Mouse (Mus musculus): ENCODE measurements at regions not wholly inside any gene's neighbourhood (a gene's known extent, or its start where the extent isn't known, plus 50 kb on each side); places are given as distances from the start of the nearest gene placed in this dataset.

- TF ChIP-seq CTCF (conservative IDR thresholded peaks at IDR 0.05 in 1 of 2, IDR thresholded peaks at IDR 0.05 in 1 of 2; ENCODE audit: low read depth in 2 of 2, low read length in 2 of 2), result no peak
- no peak for TF ChIP-seq ZMIZ1 (IDR thresholded peaks at IDR 0.05; ENCODE audit: low read depth, low read length)
- no peak for TF ChIP-seq ZNF384 (IDR thresholded peaks at IDR 0.05; ENCODE audit: low read depth, low read length)
Measured at GRCm38 (mm10) chr6:48227431-48227830, 141.0 kb upstream of the Zfp746 start.

Measured in CH12.LX (cell line).